Mouse (Mus musculus): ENCODE results near the gene Sigmar1. TPM values are rescaled to one million over a fixed set of nuclear protein-coding genes. Genes with fewer than 3 reads are reported as not detected.
"Not testable (repeated sequence)": the region's sequence is repeated elsewhere in the genome, so short reads cannot be mapped to it uniquely, and the experiment has no call there.

Sigmar1 gene
- polyA plus RNA-seq, 1 experiment from 2014 or later: 61.2 TPM

- not testable (repeated sequence) for ATAC-seq (ENCODE audit: insufficient number of reproducible peaks, low FRiP score); H3K27ac ChIP-seq (ENCODE audit: poor library complexity, severe bottlenecking); H3K9ac ChIP-seq; H3K9me3 ChIP-seq (replicated peaks); H3K36me3 ChIP-seq; H3K4me1 ChIP-seq (replicated peaks)
- WGBS: 2% methylated on average over 12 of the region's 38 CpGs
- Histone ChIP-seq H3K4me3 (peak overlapping the region; percentile 21; the same call in 1 of the 2 replicates), H3K4me2 (peak overlapping the region; percentile 57), H3K27me3 (replicated peaks) (peaks cover 16% of the 10 kb centered on the region)
Observed at GRCm38 (mm10) chr4:41695800-41696199, 60.2 kb downstream of the Sigmar1 start.

GRCm38 (mm10) chr4:41693511-41693910 is 62.4 kb downstream of the Sigmar1 start:
- 14% methylated on average over 4 of the region's 4 CpGs for WGBS
- H3K36me3 ChIP-seq; H3K9ac ChIP-seq; H3K4me3 ChIP-seq; H3K4me1 ChIP-seq (replicated peaks); H3K4me2 ChIP-seq; ATAC-seq (ENCODE audit: insufficient number of reproducible peaks, low FRiP score); H3K27ac ChIP-seq (ENCODE audit: poor library complexity, severe bottlenecking); H3K9me3 ChIP-seq (replicated peaks): not testable (repeated sequence)
- H3K27me3 ChIP-seq (replicated peaks): peaks cover 16% of the 10 kb centered on the region

- not testable (repeated sequence) for H3K9ac ChIP-seq; H3K36me3 ChIP-seq; H3K4me2 ChIP-seq; H3K27ac ChIP-seq (ENCODE audit: poor library complexity, severe bottlenecking); H3K9me3 ChIP-seq (replicated peaks); ATAC-seq (ENCODE audit: insufficient number of reproducible peaks, low FRiP score); H3K4me1 ChIP-seq (replicated peaks); H3K27me3 ChIP-seq (replicated peaks); H3K4me3 ChIP-seq
- WGBS: no CpG with 5 or more reads among the region's 4 CpGs
Observed at GRCm38 (mm10) chr4:41690014-41690413, 65.9 kb downstream of the Sigmar1 start.

- not testable (repeated sequence) for H3K27ac ChIP-seq (ENCODE audit: poor library complexity, severe bottlenecking); H3K9me3 ChIP-seq (replicated peaks); H3K4me1 ChIP-seq (replicated peaks); H3K36me3 ChIP-seq; H3K9ac ChIP-seq; H3K4me3 ChIP-seq; H3K27me3 ChIP-seq (replicated peaks); H3K4me2 ChIP-seq; ATAC-seq (ENCODE audit: insufficient number of reproducible peaks, low FRiP score)
- 47% methylated on average over 1 of the region's 1 CpGs for WGBS
Observed at GRCm38 (mm10) chr4:41688562-41688961, 67.4 kb downstream of the Sigmar1 start.

Other genes starting within 250 kb of the Sigmar1 start
- not detected in 2 replicates for gene 1110017D15Rik, start 238.8 kb downstream of the Sigmar1 start, polyA plus RNA-seq (2016; fragmentation: Nextera tagmentation; extraction: Ambion mirVana)
- 2.2 and 2.6 TPM in 2 replicates for gene Fam219a, start 186.6 kb downstream of the Sigmar1 start, polyA plus RNA-seq (2016; fragmentation: Nextera tagmentation; extraction: Ambion mirVana)
- 1.4 and 2.1 TPM in 2 replicates for gene Dnaic1, start 186.4 kb downstream of the Sigmar1 start, polyA plus RNA-seq (2016; fragmentation: Nextera tagmentation; extraction: Ambion mirVana)
- 4.4 and 4.9 TPM in 2 replicates for gene Enho, start 115.8 kb downstream of the Sigmar1 start, polyA plus RNA-seq (2016; fragmentation: Nextera tagmentation; extraction: Ambion mirVana)
- 3.7 TPM in 2 replicates for gene Cntfr, start 59.1 kb downstream of the Sigmar1 start, polyA plus RNA-seq (2016; fragmentation: Nextera tagmentation; extraction: Ambion mirVana)
- 148 and 159 TPM in 2 replicates for gene Il11ra1, start 56.2 kb downstream of the Sigmar1 start, polyA plus RNA-seq (2016; fragmentation: Nextera tagmentation; extraction: Ambion mirVana)
- 39.7 and 40.9 TPM in 2 replicates for gene Rpp25l, start 42.6 kb downstream of the Sigmar1 start, polyA plus RNA-seq (2016; fragmentation: Nextera tagmentation; extraction: Ambion mirVana)
- gene Dctn3, start 33.0 kb downstream of the Sigmar1 start, polyA plus RNA-seq (2016; fragmentation: Nextera tagmentation; extraction: Ambion mirVana): 113 and 118 TPM in 2 replicates
- gene Arid3c, start 25.0 kb downstream of the Sigmar1 start, polyA plus RNA-seq (2016; fragmentation: Nextera tagmentation; extraction: Ambion mirVana): not detected in 2 replicates
- 54.6 and 57.0 TPM in 2 replicates for gene Galt, start 929 bp downstream of the Sigmar1 start, polyA plus RNA-seq (2016; fragmentation: Nextera tagmentation; extraction: Ambion mirVana)
- 45.8 and 47.5 TPM in 2 replicates for gene Ccl27a, start 18.1 kb upstream of the Sigmar1 start, polyA plus RNA-seq (2016; fragmentation: Nextera tagmentation; extraction: Ambion mirVana)
- not detected in 2 replicates for gene Gm21541, start 147.5 kb upstream of the Sigmar1 start, polyA plus RNA-seq (2016; fragmentation: Nextera tagmentation; extraction: Ambion mirVana)
- 1.8 and 2.2 TPM in 2 replicates for gene Gm20878, start 185.4 kb upstream of the Sigmar1 start, polyA plus RNA-seq (2016; fragmentation: Nextera tagmentation; extraction: Ambion mirVana)
- gene Fam205a4, start 209.9 kb upstream of the Sigmar1 start, polyA plus RNA-seq (2016; fragmentation: Nextera tagmentation; extraction: Ambion mirVana): 0.15 and 0.18 TPM in 2 replicates